Mouse (Mus musculus): ENCODE data around the gene Pabpc1l. TPM values are rescaled to one million over a fixed set of nuclear protein-coding genes. Genes with fewer than 3 reads are reported as not detected.

The Pabpc1l gene
- polyA plus RNA-seq, 1 experiment from 2014 or later = 0.66 TPM

DNA sequence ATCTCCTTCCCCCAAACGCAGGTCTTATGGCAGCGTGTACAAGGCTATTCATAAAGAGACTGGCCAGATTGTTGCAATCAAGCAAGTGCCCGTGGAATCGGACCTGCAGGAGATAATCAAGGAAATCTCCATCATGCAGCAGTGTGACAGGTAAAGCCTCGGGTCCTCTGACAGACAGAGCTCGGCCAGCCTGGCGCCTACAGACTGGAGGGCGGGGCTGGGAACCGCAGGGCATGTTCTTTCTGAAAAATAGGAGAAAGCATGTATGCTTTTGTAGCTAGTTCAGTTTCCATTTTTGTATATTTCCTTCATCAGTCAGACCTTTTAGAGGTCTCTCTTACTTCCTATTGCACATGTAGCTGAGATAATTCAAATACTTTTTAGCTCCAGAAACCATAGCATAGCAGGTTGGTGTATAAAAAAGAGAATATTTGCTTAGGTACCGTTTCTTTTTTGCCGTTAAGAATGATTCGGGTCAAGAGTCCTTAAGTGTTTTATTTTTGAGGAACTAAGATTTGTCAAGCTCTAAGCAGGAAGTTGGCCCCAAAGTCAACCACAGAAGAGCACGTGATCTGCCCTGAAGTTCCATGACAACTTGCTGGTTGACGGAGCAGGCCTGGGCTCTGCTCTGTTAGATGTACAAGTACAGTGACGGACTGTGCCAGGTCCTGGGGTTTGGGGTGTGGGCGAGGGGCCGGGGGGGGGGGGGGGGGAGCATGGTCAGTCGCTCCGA lies 58.5 kb downstream of the Pabpc1l start:
- H3K27ac ChIP-seq (ENCODE audit: low read depth, low read length) = no peak overlapping the region
- H3K9ac ChIP-seq (ENCODE audit: low read depth, low read length) = no peak overlapping the region
- ATAC-seq (replicated peaks; ENCODE audit: insufficient number of reproducible peaks, low FRiP score, low TSS enrichment) = no peak
- no peak overlapping the region for H3K4me3 ChIP-seq (ENCODE audit: low read depth, low read length)
- H3K4me1 ChIP-seq (ENCODE audit: control insufficient read depth, insufficient read depth, low read length) = peaks cover 3% of the 10 kb centered on the region; the same call in 1 of the 2 replicates
- no peak overlapping the region for H3K4me2 ChIP-seq
- no peaks in the 10 kb centered on the region for H3K9me3 ChIP-seq (replicated peaks; ENCODE audit: control insufficient read depth, low read length)
- no peaks in the 10 kb centered on the region for H3K27me3 ChIP-seq (ENCODE audit: control insufficient read depth, insufficient read depth, low read length)
- WGBS (ENCODE audit: insufficient replicate concordance) = 88% methylated on average over 19 of the region's 19 CpGs
- peaks cover 4% of the 10 kb centered on the region for H3K36me3 ChIP-seq (ENCODE audit: control insufficient read depth, insufficient read depth, low read length)

GRCm38 (mm10) chr2:164084342-164084700 lies 59.1 kb downstream of the Pabpc1l start:
- H3K4me2 ChIP-seq = no peak overlapping the region
- H3K9ac ChIP-seq (ENCODE audit: low read depth, low read length) = no peak overlapping the region
- H3K27ac ChIP-seq (ENCODE audit: low read depth, low read length) = no peak overlapping the region
- WGBS (ENCODE audit: insufficient replicate concordance) = 84% methylated on average over 7 of the region's 7 CpGs
- no peaks in the 10 kb centered on the region for H3K9me3 ChIP-seq (replicated peaks; ENCODE audit: control insufficient read depth, low read length)
- no peaks in the 10 kb centered on the region for H3K27me3 ChIP-seq (ENCODE audit: control insufficient read depth, insufficient read depth, low read length)
- no peak for ATAC-seq (replicated peaks; ENCODE audit: insufficient number of reproducible peaks, low FRiP score, low TSS enrichment)
- H3K4me3 ChIP-seq (ENCODE audit: low read depth, low read length) = no peak overlapping the region
- peaks cover 3% of the 10 kb centered on the region; the same call in 1 of the 2 replicates for H3K4me1 ChIP-seq (ENCODE audit: control insufficient read depth, insufficient read depth, low read length)
- H3K36me3 ChIP-seq (ENCODE audit: control insufficient read depth, insufficient read depth, low read length) = peaks cover 4% of the 10 kb centered on the region

DNA sequence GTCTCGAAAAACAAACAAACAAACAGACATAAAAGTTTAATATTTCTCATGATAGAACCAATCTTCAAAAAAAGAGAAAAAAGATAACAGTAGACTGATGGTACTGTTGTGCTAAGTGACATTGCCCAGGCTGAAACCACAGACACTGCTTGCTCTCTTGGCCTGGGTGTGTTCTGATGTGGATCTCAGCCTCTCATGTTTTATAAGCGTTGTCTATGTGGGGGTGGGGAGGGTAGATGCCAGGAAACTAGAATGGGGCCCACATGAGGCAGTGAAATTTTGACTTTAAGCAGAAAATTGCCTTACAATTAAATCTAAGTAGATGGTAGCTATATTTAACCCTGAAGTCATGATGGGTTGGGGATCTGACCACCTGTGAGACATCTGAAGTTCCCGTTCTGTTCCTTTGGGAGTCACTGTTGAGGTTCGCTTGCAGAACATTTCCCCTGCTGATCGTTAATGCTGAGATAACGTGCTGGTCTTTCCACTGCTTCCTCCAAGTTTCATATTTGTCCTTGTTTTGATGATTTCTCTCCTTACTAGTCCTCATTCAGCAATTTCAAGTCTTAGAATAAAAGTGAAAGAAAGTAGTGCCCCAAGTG lies 62.3 kb downstream of the Pabpc1l start:
- no peak for ATAC-seq (replicated peaks; ENCODE audit: insufficient number of reproducible peaks, low FRiP score, low TSS enrichment)
- Histone ChIP-seq H3K4me1 (ENCODE audit: control insufficient read depth, insufficient read depth, low read length) (no peaks in the 10 kb centered on the region), H3K4me2 (no peak overlapping the region), H3K9me3 (replicated peaks; ENCODE audit: control insufficient read depth, low read length) (no peaks in the 10 kb centered on the region), H3K4me3 (ENCODE audit: low read depth, low read length) (no peak overlapping the region), H3K27ac (ENCODE audit: low read depth, low read length) (no peak overlapping the region), H3K9ac (ENCODE audit: low read depth, low read length) (no peak overlapping the region), H3K27me3 (ENCODE audit: control insufficient read depth, insufficient read depth, low read length) (no peaks in the 10 kb centered on the region), H3K36me3 (ENCODE audit: control insufficient read depth, insufficient read depth, low read length) (peaks cover 2% of the 10 kb centered on the region; the same call in 1 of the 2 replicates)
- WGBS (ENCODE audit: insufficient replicate concordance) = 89% methylated on average over 6 of the region's 6 CpGs

GRCm38 (mm10) chr2:164089508-164089907 lies 64.3 kb downstream of the Pabpc1l start:
- no peak for ATAC-seq (replicated peaks; ENCODE audit: insufficient number of reproducible peaks, low FRiP score, low TSS enrichment)
- 90% methylated on average over 4 of the region's 4 CpGs for WGBS (ENCODE audit: insufficient replicate concordance)
- Histone ChIP-seq H3K4me1 (ENCODE audit: control insufficient read depth, insufficient read depth, low read length) (no peaks in the 10 kb centered on the region), H3K9ac (ENCODE audit: low read depth, low read length) (no peak overlapping the region), H3K4me3 (ENCODE audit: low read depth, low read length) (no peak overlapping the region), H3K27ac (ENCODE audit: low read depth, low read length) (no peak overlapping the region), H3K9me3 (replicated peaks; ENCODE audit: control insufficient read depth, low read length) (no peaks in the 10 kb centered on the region), H3K36me3 (ENCODE audit: control insufficient read depth, insufficient read depth, low read length) (peaks cover 2% of the 10 kb centered on the region; the same call in 1 of the 2 replicates), H3K4me2 (no peak overlapping the region), H3K27me3 (ENCODE audit: control insufficient read depth, insufficient read depth, low read length) (no peaks in the 10 kb centered on the region)

DNA sequence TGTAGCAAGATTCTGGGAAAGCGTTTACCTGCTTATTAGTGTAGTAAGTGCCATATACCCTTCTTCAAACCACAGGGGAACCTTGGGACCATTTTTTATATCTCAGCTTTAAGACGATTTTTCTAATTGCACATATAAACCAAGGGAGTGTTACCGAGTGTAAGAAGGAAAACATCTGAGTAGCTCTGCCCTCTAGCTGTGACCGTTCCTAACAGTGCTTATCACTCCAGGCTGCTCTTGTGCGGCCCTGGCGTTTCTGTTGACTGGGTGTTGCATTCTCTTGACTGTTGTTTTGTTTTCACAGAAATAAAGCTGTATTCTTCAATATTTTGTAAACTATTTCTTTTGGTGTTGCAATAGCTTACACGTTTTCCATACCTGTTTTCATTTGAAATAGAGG lies 68.9 kb downstream of the Pabpc1l start:
- no peak overlapping the region for H3K27ac ChIP-seq (ENCODE audit: low read depth, low read length)
- WGBS (ENCODE audit: insufficient replicate concordance) = 55% methylated on average over 7 of the region's 7 CpGs
- ATAC-seq (replicated peaks; ENCODE audit: insufficient number of reproducible peaks, low FRiP score, low TSS enrichment) = no peak

DNA sequence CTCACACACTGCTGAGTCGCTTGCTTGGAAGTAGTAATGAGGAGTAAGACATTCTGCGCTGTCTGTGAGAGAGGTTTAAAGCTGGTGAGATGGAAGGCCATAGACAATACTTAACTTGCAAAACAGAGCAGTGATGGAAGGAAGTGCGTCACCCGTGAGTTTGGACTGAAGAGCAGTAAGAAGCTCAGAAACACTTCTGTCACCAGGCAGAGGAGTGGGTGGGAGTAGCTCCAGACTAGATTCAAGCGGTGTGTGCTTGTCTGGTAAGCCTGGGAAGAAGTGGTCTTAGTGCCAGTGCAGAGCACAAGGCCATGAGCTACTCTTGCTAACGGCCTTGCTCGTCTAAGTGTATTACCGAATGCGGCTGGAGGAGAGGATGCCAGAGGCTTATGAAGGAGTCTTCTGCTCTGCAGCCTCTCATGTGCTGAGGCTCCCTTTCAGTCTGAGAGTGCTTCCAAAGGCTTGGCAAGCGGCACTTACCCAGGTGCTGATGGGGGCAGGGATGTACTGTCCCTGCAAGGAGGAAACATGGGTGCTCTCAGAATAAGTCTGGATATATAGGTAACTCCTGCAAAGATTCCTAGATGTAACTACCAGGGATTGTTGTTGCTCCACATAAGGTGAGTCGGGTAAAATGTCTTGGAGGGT lies 73.5 kb downstream of the Pabpc1l start:
- H3K27ac ChIP-seq (ENCODE audit: low read depth, low read length) = no peak overlapping the region
- no peaks in the 10 kb centered on the region for H3K27me3 ChIP-seq (ENCODE audit: control insufficient read depth, insufficient read depth, low read length)
- peaks cover 7% of the 10 kb centered on the region; the same call in 1 of the 2 replicates for H3K36me3 ChIP-seq (ENCODE audit: control insufficient read depth, insufficient read depth, low read length)
- 92% methylated on average over 11 of the region's 11 CpGs for WGBS (ENCODE audit: insufficient replicate concordance)
- no peak overlapping the region for H3K4me2 ChIP-seq
- no peak overlapping the region for H3K4me3 ChIP-seq (ENCODE audit: low read depth, low read length)
- no peaks in the 10 kb centered on the region for H3K4me1 ChIP-seq (ENCODE audit: control insufficient read depth, insufficient read depth, low read length)
- ATAC-seq (replicated peaks; ENCODE audit: insufficient number of reproducible peaks, low FRiP score, low TSS enrichment) = no peak
- H3K9ac ChIP-seq (ENCODE audit: low read depth, low read length) = no peak overlapping the region
- no peaks in the 10 kb centered on the region for H3K9me3 ChIP-seq (replicated peaks; ENCODE audit: control insufficient read depth, low read length)

More for the DNA sequence above, 68.9 kb downstream of the Pabpc1l start:
- no peak overlapping the region for H3K4me2 ChIP-seq
- no peaks in the 10 kb centered on the region for H3K9me3 ChIP-seq (replicated peaks; ENCODE audit: control insufficient read depth, low read length)
- H3K9ac ChIP-seq (ENCODE audit: low read depth, low read length) = no peak overlapping the region
- peaks cover 9% of the 10 kb centered on the region; the same call in 1 of the 2 replicates for H3K36me3 ChIP-seq (ENCODE audit: control insufficient read depth, insufficient read depth, low read length)
- no peaks in the 10 kb centered on the region for H3K4me1 ChIP-seq (ENCODE audit: control insufficient read depth, insufficient read depth, low read length)
- H3K27me3 ChIP-seq (ENCODE audit: control insufficient read depth, insufficient read depth, low read length) = no peaks in the 10 kb centered on the region
- no peak overlapping the region for H3K4me3 ChIP-seq (ENCODE audit: low read depth, low read length)

Other genes with a start within 250 kb of the Pabpc1l start
- gene Ccn5, start 204.6 kb upstream of the Pabpc1l start, polyA plus RNA-seq (2014; fragmentation: Nextera tagmentation; extraction: Ambion mirVana) = 0.14 and 0.17 TPM in 2 replicates
- gene Kcnk15, start 171.8 kb upstream of the Pabpc1l start, polyA plus RNA-seq (2014; fragmentation: Nextera tagmentation; extraction: Ambion mirVana) = not detected in 2 replicates
- gene Rims4, start 106.8 kb upstream of the Pabpc1l start, polyA plus RNA-seq (2014; fragmentation: Nextera tagmentation; extraction: Ambion mirVana) = 0.04 and 0.17 TPM in 2 replicates
- gene Ywhab, start 30.5 kb upstream of the Pabpc1l start, polyA plus RNA-seq (2014; fragmentation: Nextera tagmentation; extraction: Ambion mirVana) = 254 and 271 TPM in 2 replicates
- 20.8 and 21.4 TPM in 2 replicates for gene Stk4, start 44.9 kb downstream of the Pabpc1l start, polyA plus RNA-seq (2014; fragmentation: Nextera tagmentation; extraction: Ambion mirVana)
- gene Tomm34, start 45.7 kb downstream of the Pabpc1l start, polyA plus RNA-seq (2014; fragmentation: Nextera tagmentation; extraction: Ambion mirVana) = 56.7 and 59.1 TPM in 2 replicates
- gene Kcns1, start 145.7 kb downstream of the Pabpc1l start, polyA plus RNA-seq (2014; fragmentation: Nextera tagmentation; extraction: Ambion mirVana) = 0.13 TPM in 1 of 2 replicates, not detected in the other
- gene Wfdc5, start 157.3 kb downstream of the Pabpc1l start, polyA plus RNA-seq (2014; fragmentation: Nextera tagmentation; extraction: Ambion mirVana) = not detected in 2 replicates
- not detected in 2 replicates for gene Wfdc12, start 165.2 kb downstream of the Pabpc1l start, polyA plus RNA-seq (2014; fragmentation: Nextera tagmentation; extraction: Ambion mirVana)
- gene Wfdc15a, start 174.7 kb downstream of the Pabpc1l start, polyA plus RNA-seq (2014; fragmentation: Nextera tagmentation; extraction: Ambion mirVana) = not detected in 2 replicates
- gene Wfdc15b, start 196.2 kb downstream of the Pabpc1l start, polyA plus RNA-seq (2014; fragmentation: Nextera tagmentation; extraction: Ambion mirVana) = not detected in 2 replicates
- not detected in 2 replicates for gene Svs2, start 213.0 kb downstream of the Pabpc1l start, polyA plus RNA-seq (2014; fragmentation: Nextera tagmentation; extraction: Ambion mirVana)
- gene Svs3b, start 231.2 kb downstream of the Pabpc1l start, polyA plus RNA-seq (2014; fragmentation: Nextera tagmentation; extraction: Ambion mirVana) = not detected in 2 replicates